ENCODE assay signal across 9 mouse cellular contexts in the genomic region with DNA sequence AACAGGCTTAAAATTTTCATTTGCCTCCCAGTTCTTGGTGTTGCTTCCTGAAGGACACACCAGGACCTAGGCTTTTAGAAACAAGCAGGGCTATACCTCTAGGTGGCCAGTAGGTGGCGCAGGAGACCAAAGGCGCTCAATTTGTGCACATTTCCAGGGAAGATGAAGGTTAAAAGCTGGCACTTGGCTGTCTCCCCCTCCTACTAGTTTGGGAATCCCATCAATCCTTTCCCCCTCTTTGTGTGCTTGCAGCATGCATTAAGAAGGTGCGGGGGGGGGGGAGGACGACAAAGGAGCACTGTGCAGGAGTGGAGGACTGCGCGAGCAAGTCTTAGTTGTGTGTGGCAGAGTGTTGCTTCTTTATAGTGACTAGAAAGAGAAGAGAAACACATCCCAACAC. TPM values are rescaled to one million over a fixed set of nuclear protein-coding genes. Genes with fewer than 3 reads are reported as not detected.
DNase-seq lines count a peak whose midpoint lies in the region; ATAC-seq and TF ChIP-seq lines count a peak whose summit lies in the region.
"Had no signal": no experiment of that assay in that cellular context is flagged by ENCODE, and none has a peak within 500 bp of the region (broad histone marks: within the 10 kb centered on the region; RNA-seq: fewer than 3 reads in every experiment).

No protein-coding gene starts in this region.

- TF ChIP-seq POLR2A in MEL (IDR thresholded peaks at IDR 0.05; ENCODE audit: control insufficient read depth in 1 of 2, insufficient read depth in 1 of 2, low read depth in 1 of 2, low read length in 2 of 2, poor library complexity in 1 of 2), result no peak
- TF ChIP-seq POLR2A in small intestine, adult 2 months (IDR thresholded peaks at IDR 0.05; ENCODE audit: low read depth, low read length), result no peak

- H3K4me1 ChIP-seq in MEL (ENCODE audit: control insufficient read depth in 1 of 2, insufficient read depth in 2 of 2, low read length in 2 of 2), result peaks cover 16 to 19% of the 10 kb centered on the region in 2 experiments
- H3K4me1 ChIP-seq in midbrain, embryonic 11.5 days (ENCODE audit: control insufficient read depth, insufficient read depth, low read length), result peaks cover 19% of the 10 kb centered on the region
- peaks cover 9% of the 10 kb centered on the region for H3K4me1 ChIP-seq in small intestine, adult 2 months (ENCODE audit: control insufficient read depth, insufficient read depth, insufficient read length, low read length)

- H3K4me3 ChIP-seq in MEL (ENCODE audit: control insufficient read depth in 1 of 2, insufficient read depth in 1 of 2, low read depth in 2 of 2, low read length in 2 of 2), result no peak overlapping the region
- no peak overlapping the region for H3K4me3 ChIP-seq in midbrain, embryonic 11.5 days (ENCODE audit: low read depth, low read length)
- H3K4me3 ChIP-seq in small intestine, adult 2 months (ENCODE audit: low read depth, low read length), result no peak overlapping the region

- H3K79me2 ChIP-seq in MEL (ENCODE audit: control insufficient read depth, insufficient read depth, low read length, poor library complexity), result no peaks in the 10 kb centered on the region

- WGBS in midbrain, embryonic 11.5 days, result 16% methylated on average over 6 of the region's 6 CpGs
- WGBS in small intestine, adult 2 months, result 32% methylated on average over 6 of the region's 6 CpGs

- TF ChIP-seq RAD21 in MEL (IDR thresholded peaks at IDR 0.05; ENCODE audit: low read depth, low read length), result peak; percentile 89

- peaks cover 0 to 2% of the 10 kb centered on the region in 2 experiments; a peak in 2 of 4 replicates for H3K27me3 ChIP-seq in MEL (ENCODE audit: control insufficient read depth in 1 of 2, insufficient read depth in 2 of 2, low read length in 2 of 2)
- no peaks in the 10 kb centered on the region for H3K27me3 ChIP-seq in midbrain, embryonic 11.5 days (ENCODE audit: control insufficient read depth, insufficient read depth, low read length)
- no peaks in the 10 kb centered on the region for H3K27me3 ChIP-seq in small intestine, adult 2 months (ENCODE audit: control insufficient read depth, insufficient read depth, low read length)

- no peak overlapping the region for H3K4me2 ChIP-seq in midbrain, embryonic 11.5 days

- TF ChIP-seq CTCF in MEL (IDR thresholded peaks at IDR 0.05 in 2 of 3, conservative IDR thresholded peaks at IDR 0.05 in 1 of 3; ENCODE audit: control insufficient read depth in 1 of 3, insufficient read depth in 1 of 3, low read depth in 2 of 3, low read length in 3 of 3, poor library complexity in 1 of 3, severe bottlenecking in 1 of 3), result peak; percentile 91 to 97 (median 93)
- peak; percentile 92; the same call in 1 of the 2 replicates for TF ChIP-seq CTCF in small intestine, adult 2 months (IDR thresholded peaks at IDR 0.05; ENCODE audit: extremely low read depth, insufficient read length, insufficient replicate concordance, low read depth, low read length)

- ATAC-seq in CD4-positive, CD25-positive, alpha-beta regulatory T cell, adult 4 months, result no peak
- 0 out of 2 replicates have a peak, but pooled peaks have one; percentile 18 for ATAC-seq in midbrain, embryonic 11.5 days (ENCODE audit: low FRiP score)

- no peak overlapping the region for H3K27ac ChIP-seq in MEL (ENCODE audit: control insufficient read depth, low read depth, low read length)
- no peak overlapping the region for H3K27ac ChIP-seq in midbrain, embryonic 11.5 days (ENCODE audit: low read depth, low read length)
- no peak overlapping the region for H3K27ac ChIP-seq in small intestine, adult 2 months (ENCODE audit: insufficient read depth, low read depth, low read length)

- no peak for TF ChIP-seq EP300 in MEL (IDR thresholded peaks at IDR 0.05; ENCODE audit: low read depth in 1 of 2, low read length in 2 of 2)

- H3K9me3 ChIP-seq in MEL (replicated peaks; ENCODE audit: insufficient read depth, low read length), result no peaks in the 10 kb centered on the region
- no peaks in the 10 kb centered on the region for H3K9me3 ChIP-seq in midbrain, embryonic 11.5 days (ENCODE audit: control insufficient read depth, low read length)

- peak; percentile 52 for DNase-seq in CD4-positive, CD25-positive, alpha-beta regulatory T cell, adult 2 months (ENCODE audit: low read depth, low spot score)
- peak; percentile 79 for DNase-seq in MEL (ENCODE audit: low read depth, low spot score)
- DNase-seq in cerebellum, postnatal 14 days, result peak; percentile 93
- DNase-seq in frontal cortex, postnatal 25 days (ENCODE audit: low spot score in 2 of 2), result peak; percentile 63 to 75
- peak; percentile 66 to 69 for DNase-seq in layer of hippocampus, postnatal 36 days
- DNase-seq in midbrain, embryonic 11.5 days (ENCODE audit: low spot score, missing footprints), result peak; percentile 97

- H3K36me3 ChIP-seq in MEL (ENCODE audit: control insufficient read depth in 1 of 2, insufficient read depth in 2 of 2, low read length in 2 of 2), result peaks cover 0 to 18% of the 10 kb centered on the region in 2 experiments; a peak in 2 of 4 replicates
- H3K36me3 ChIP-seq in midbrain, embryonic 11.5 days (ENCODE audit: control insufficient read depth, insufficient read depth, low read length), result no peaks in the 10 kb centered on the region; the same call in 1 of the 2 replicates
- no peaks in the 10 kb centered on the region for H3K36me3 ChIP-seq in small intestine, adult 2 months (ENCODE audit: control insufficient read depth, insufficient read depth, low read length)

- H3K9ac ChIP-seq in MEL (ENCODE audit: control insufficient read depth, low read depth, low read length, poor library complexity, severe bottlenecking), result no peak overlapping the region
- no peak overlapping the region for H3K9ac ChIP-seq in midbrain, embryonic 11.5 days (ENCODE audit: low read length)

TF ChIP-seq in MEL, 35 proteins besides CTCF, POLR2A, EP300 and RAD21:
- no peak for TF ChIP-seq POLR2AphosphoS5 (IDR thresholded peaks at IDR 0.05; ENCODE audit: borderline replicate concordance, low read depth, low read length)
- TF ChIP-seq USF2 (IDR thresholded peaks at IDR 0.05; ENCODE audit: borderline replicate concordance in 1 of 2, insufficient read depth in 1 of 2, low read depth in 1 of 2, low read length in 2 of 2), result no peak
- TF ChIP-seq MAZ (IDR thresholded peaks at IDR 0.05; ENCODE audit: low read depth, low read length), result no peak
- TF ChIP-seq MYC (IDR thresholded peaks at IDR 0.05; ENCODE audit: low read depth, low read length), result no peak
- peak; percentile 79 for TF ChIP-seq SMC3 (IDR thresholded peaks at IDR 0.05; ENCODE audit: low read depth, low read length)
- TF ChIP-seq RCOR1 (IDR thresholded peaks at IDR 0.05; ENCODE audit: low read depth, low read length), result no peak
- TF ChIP-seq ZC3H11A (IDR thresholded peaks at IDR 0.05; ENCODE audit: low read depth, low read length), result peak; percentile 81

RNA-seq across cellular contexts. Expression of a gene that starts 8.8 kb away (rescaled TPM):
- polyA plus RNA-seq in CD4-positive, CD25-positive, alpha-beta regulatory T cell, adult 4 months (2017; shearing (Covaris generic)), result not detected
- total RNA-seq in MEL (2012; rRNA removed), result 0.03 TPM in 1 of 2 replicates, not detected in the other
- under 1 TPM in 1 of 2 experiments, not detected in 1; 0.03 TPM for polyA plus RNA-seq in MEL (2012; ENCODE audit: insufficient read depth in 1 of 2, insufficient read length in 2 of 2, low read depth in 1 of 2, low replicate concordance in 2 of 2, missing spikeins in 1 of 2)
- 10 to 100 TPM; 70.5 to 75.7 TPM for total RNA-seq in layer of hippocampus, postnatal 36 days (2021)
- 23.2 and 24.6 TPM in 2 replicates for polyA plus RNA-seq in midbrain, embryonic 11.5 days (2014; fragmentation: Nextera tagmentation; extraction: Ambion mirVana)
- polyA plus RNA-seq in small intestine, adult 2 months (2012; rRNA removed), result 5.5 and 8.6 TPM in 2 replicates

RNA-seq across cellular contexts. Expression of a gene that starts 41.6 kb away (rescaled TPM):
- not detected for polyA plus RNA-seq in CD4-positive, CD25-positive, alpha-beta regulatory T cell, adult 4 months (2017; shearing (Covaris generic))
- not detected in 2 replicates for total RNA-seq in MEL (2012; rRNA removed)
- not detected for polyA plus RNA-seq in MEL (2012; ENCODE audit: insufficient read depth in 1 of 2, insufficient read length in 2 of 2, low read depth in 1 of 2, low replicate concordance in 2 of 2, missing spikeins in 1 of 2)
- 10 to 100 TPM; 40.2 to 54.9 TPM for total RNA-seq in layer of hippocampus, postnatal 36 days (2021)
- polyA plus RNA-seq in midbrain, embryonic 11.5 days (2014; fragmentation: Nextera tagmentation; extraction: Ambion mirVana), result 468 and 548 TPM in 2 replicates
- 7.7 and 17.9 TPM in 2 replicates for polyA plus RNA-seq in small intestine, adult 2 months (2012; rRNA removed)
- total RNA-seq: hematopoietic stem cell, adult 5-6 weeks had no signal

Comparison
In these comparisons a context has a peak if more than half of its experiments do, and no peak if none do; other contexts are left out.
1. RNA of a gene that starts 41.6 kb away (polyA plus RNA-seq): 468 to 548 TPM in midbrain, embryonic 11.5 days; 7.7 to 17.9 TPM in small intestine, adult 2 months, not detected in CD4-positive, CD25-positive, alpha-beta regulatory T cell, adult 4 months and not detected in MEL; every median in the first group is over 10 times any median in the second.
2. Peak in every context shown above with its lines, with median percentiles within 50 percentile points of each other: DNase-seq.